Mouse (Mus musculus): ENCODE data around the gene Rin2.

- TF ChIP-seq POLR2A (IDR thresholded peaks at IDR 0.05; ENCODE audit: insufficient read length, low read depth), result no peak
- no peak for TF ChIP-seq USF1 (IDR thresholded peaks at IDR 0.05; ENCODE audit: low read depth)
- no peak for TF ChIP-seq MAX (IDR thresholded peaks at IDR 0.05; ENCODE audit: low read depth)
- TF ChIP-seq MYOG (IDR thresholded peaks at IDR 0.05; ENCODE audit: control insufficient read depth in 1 of 3, insufficient read depth in 1 of 3, insufficient read length in 2 of 3, low read depth in 2 of 3), result no peak
- no peak for TF ChIP-seq CEBPB (IDR thresholded peaks at IDR 0.05; ENCODE audit: insufficient read depth, poor library complexity, severe bottlenecking)
- no peak for TF ChIP-seq MYOD1 (IDR thresholded peaks at IDR 0.05; ENCODE audit: control insufficient read depth in 1 of 3, insufficient read length in 2 of 3, low read depth in 2 of 3)
- TF ChIP-seq REST (IDR thresholded peaks at IDR 0.05; ENCODE audit: insufficient read depth, insufficient read length), result no peak
Measured at GRCm38 (mm10) chr2:145872099-145872498, 197.1 kb downstream of the Rin2 start.
